Mouse (Mus musculus) lung, embryonic 16.5 days (tissue): ENCODE data around the gene H2al1g. TPM values are rescaled to one million over a fixed set of nuclear protein-coding genes. Genes with fewer than 3 reads are reported as not detected.
A peak's percentile ranks its signal among the peaks of the same experiment; 100 is the strongest.

Experiments used
- ATAC-seq: fragments of 200-750 bp; cut with Nextera tagmentation; 2 replicates; pipeline ENCODE4 v1.8.0; 2017; ENCODE audit warnings: low read depth, mild to moderate bottlenecking, moderate library complexity
- H3K27ac ChIP-seq: fragments of 300-500 bp; sonication (generic); 2 replicates; pipeline ENCODE4 v1.5.1; 2014; ENCODE audit warnings: mild to moderate bottlenecking, control low read depth, low read length
- H3K27me3 ChIP-seq: fragments of 300-500 bp; sonication (generic); 2 replicates; pipeline ENCODE4 v1.6.1; 2014; ENCODE audit warnings: low read depth, low read length, mixed read lengths; ENCODE audit not compliant: control insufficient read depth, insufficient read depth
- H3K36me3 ChIP-seq: fragments of 300-500 bp; sonication (generic); 2 replicates; pipeline ENCODE4 v1.6.1; 2014; ENCODE audit warnings: low read length; ENCODE audit not compliant: control insufficient read depth, insufficient read depth
- H3K4me1 ChIP-seq: fragments of 300-500 bp; sonication (generic); replicated peaks from 2 replicates; pipeline ENCODE4 v1.6.1; 2014; ENCODE audit warnings: low read length, mixed read lengths; ENCODE audit not compliant: control insufficient read depth, insufficient read depth
- H3K4me2 ChIP-seq: fragments of 300-500 bp; sonication (generic); 2 replicates; pipeline ENCODE4 v1.6.1; 2014; ENCODE audit warnings: low read depth, low read length, control low read depth
- H3K4me3 ChIP-seq: fragments of 300-500 bp; sonication (generic); 2 replicates; pipeline ENCODE4 v1.5.1; 2014; ENCODE audit warnings: mild to moderate bottlenecking, low read length, control low read depth
- H3K9ac ChIP-seq: fragments of 300-500 bp; sonication (generic); 2 replicates; pipeline ENCODE4 v1.6.1; 2014; ENCODE audit warnings: low read length, control low read depth
- H3K9me3 ChIP-seq: fragments of 300-500 bp; sonication (generic); 2 replicates; pipeline ENCODE4 v1.6.1; 2016; ENCODE audit warnings: low read length; ENCODE audit not compliant: control insufficient read depth
- WGBS: fragments of 180-500 bp; shearing (Covaris S2); extraction: QIAGEN DNeasy Blood & Tissue Kit; methylation state at CpG from one replicate; pipeline ENCODE4 v1.1.7; 2014; 5-methylcytosine and 5-hydroxymethylcytosine counted together
- polyA plus RNA-seq: library from polyadenylated mRNA; unstranded; fragments of >200 nt; fragmentation: Nextera tagmentation; extraction: Ambion mirVana; gene quantifications from 2 replicates; pipeline ENCODE4 v1.2.1, GENCODE M21; 2015

Gene H2al1g
- polyA plus RNA-seq, 1 experiment from 2014 or later, result not detected

DNA sequence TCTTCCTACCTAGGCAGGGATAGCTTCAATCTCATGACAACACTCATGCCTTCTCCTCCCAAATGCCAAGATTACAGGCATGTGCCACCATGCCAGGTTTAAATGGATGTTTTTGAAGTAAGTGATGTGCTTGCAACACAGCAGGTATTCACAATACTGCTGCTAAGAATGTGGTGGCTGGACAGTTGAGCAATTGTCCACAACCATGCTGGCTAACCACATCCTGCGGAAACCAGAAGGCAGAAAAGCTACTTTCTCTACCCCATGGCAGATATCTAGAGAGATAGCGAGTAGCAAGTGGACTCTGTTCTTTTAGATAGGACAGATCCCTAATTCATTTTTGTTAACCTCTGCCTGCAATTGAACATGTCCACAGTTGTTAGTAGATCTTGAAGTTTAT, 43.2 kb downstream of the H2al1g start:
- Histone ChIP-seq H3K36me3 (no peaks in the 10 kb centered on the region), H3K4me2 (no peak overlapping the region), H3K4me3 (no peak overlapping the region), H3K27me3 (no peaks in the 10 kb centered on the region; the same call in 1 of the 2 replicates), H3K9ac (no peak overlapping the region), H3K9me3 (no peaks in the 10 kb centered on the region), H3K4me1 (no peaks in the 10 kb centered on the region; the same call in 1 of the 2 replicates), H3K27ac (no peak overlapping the region)
- ATAC-seq, result no peak
- 88% methylated on average over 2 of the region's 2 CpGs for WGBS

DNA sequence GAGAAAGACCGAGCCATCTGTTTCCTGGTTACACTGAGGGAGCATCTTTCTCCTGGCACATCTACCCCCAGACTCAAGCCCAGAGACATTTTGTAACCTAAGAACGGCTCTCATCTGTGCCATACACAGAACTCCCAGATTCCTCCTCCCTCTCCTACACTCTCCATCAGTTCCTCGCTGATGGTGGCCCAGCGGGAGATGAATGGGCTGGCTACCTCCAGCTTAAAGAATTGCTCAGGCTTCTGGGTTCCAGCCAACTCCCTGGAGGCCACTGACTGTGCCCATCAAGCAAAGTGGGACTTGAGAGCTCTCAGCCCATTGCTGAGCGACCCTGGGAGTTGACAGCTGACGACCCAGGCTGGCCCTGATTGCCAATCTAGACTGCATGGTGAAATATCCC, 45.8 kb downstream of the H2al1g start:
- Histone ChIP-seq H3K4me2 (no peak overlapping the region), H3K27ac (no peak overlapping the region), H3K9ac (no peak overlapping the region), H3K4me1 (no peaks in the 10 kb centered on the region; the same call in 1 of the 2 replicates), H3K9me3 (no peaks in the 10 kb centered on the region), H3K4me3 (no peak overlapping the region), H3K36me3 (no peaks in the 10 kb centered on the region), H3K27me3 (no peaks in the 10 kb centered on the region; the same call in 1 of the 2 replicates)
- 0 out of 2 replicates have a peak, but pooled peaks have one; percentile 45 for ATAC-seq
- 47% methylated on average over 6 of the region's 6 CpGs for WGBS

DNA sequence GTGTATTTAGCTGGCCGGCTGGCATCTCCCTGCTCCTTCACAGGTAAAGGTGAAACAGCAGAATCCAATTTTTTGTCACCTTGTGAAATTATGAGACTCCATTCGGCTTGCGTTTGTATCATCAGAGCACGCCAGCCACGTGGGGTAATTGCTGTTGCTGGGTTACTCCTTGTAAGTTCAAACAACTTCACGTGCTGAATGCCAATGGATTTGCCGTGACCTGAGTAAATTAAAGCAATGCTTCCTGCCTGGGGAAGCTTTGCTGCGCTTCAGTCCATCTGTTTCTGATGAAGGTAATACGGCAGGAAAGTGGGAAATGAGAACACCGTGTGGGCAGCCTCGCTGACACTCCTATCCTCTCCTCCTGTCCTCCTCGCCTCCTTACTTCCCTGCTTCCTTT, 47.1 kb downstream of the H2al1g start:
- H3K27ac ChIP-seq, result no peak overlapping the region
- H3K4me2 ChIP-seq, result no peak overlapping the region
- 56% methylated on average over 12 of the region's 12 CpGs for WGBS
- no peak overlapping the region for H3K9ac ChIP-seq
- no peak overlapping the region for H3K4me3 ChIP-seq
- no peak for ATAC-seq
- H3K4me1 ChIP-seq, result no peaks in the 10 kb centered on the region; the same call in 1 of the 2 replicates
- H3K27me3 ChIP-seq, result no peaks in the 10 kb centered on the region; the same call in 1 of the 2 replicates
- no peaks in the 10 kb centered on the region for H3K9me3 ChIP-seq
- H3K36me3 ChIP-seq, result no peaks in the 10 kb centered on the region

Other genes with a start within 250 kb of the H2al1g start
- not detected in 2 replicates for gene H2al1a, start 19.0 kb upstream of the H2al1g start, polyA plus RNA-seq
- not detected in 2 replicates for gene H2al1b, start 15.8 kb upstream of the H2al1g start, polyA plus RNA-seq
- gene H2al1c, start 12.6 kb upstream of the H2al1g start, polyA plus RNA-seq, result not detected in 2 replicates
- not detected in 2 replicates for gene H2al1d, start 9.4 kb upstream of the H2al1g start, polyA plus RNA-seq
- gene H2al1e, start 6.3 kb upstream of the H2al1g start, polyA plus RNA-seq, result not detected in 2 replicates
- gene H2al1f, start 3.1 kb upstream of the H2al1g start, polyA plus RNA-seq, result not detected in 2 replicates
- gene H2al1h, start 3.2 kb downstream of the H2al1g start, polyA plus RNA-seq, result not detected in 2 replicates
- gene H2al1i, start 6.4 kb downstream of the H2al1g start, polyA plus RNA-seq, result not detected in 2 replicates
- gene H2al1j, start 9.6 kb downstream of the H2al1g start, polyA plus RNA-seq, result not detected in 2 replicates